Mouse (Mus musculus): ENCODE data around the gene Ncam1. TPM values are rescaled to one million over a fixed set of nuclear protein-coding genes. Genes with fewer than 3 reads are reported as not detected.

Gene Ncam1
- polyA plus RNA-seq, 1 experiment, result 1.1 TPM

DNA sequence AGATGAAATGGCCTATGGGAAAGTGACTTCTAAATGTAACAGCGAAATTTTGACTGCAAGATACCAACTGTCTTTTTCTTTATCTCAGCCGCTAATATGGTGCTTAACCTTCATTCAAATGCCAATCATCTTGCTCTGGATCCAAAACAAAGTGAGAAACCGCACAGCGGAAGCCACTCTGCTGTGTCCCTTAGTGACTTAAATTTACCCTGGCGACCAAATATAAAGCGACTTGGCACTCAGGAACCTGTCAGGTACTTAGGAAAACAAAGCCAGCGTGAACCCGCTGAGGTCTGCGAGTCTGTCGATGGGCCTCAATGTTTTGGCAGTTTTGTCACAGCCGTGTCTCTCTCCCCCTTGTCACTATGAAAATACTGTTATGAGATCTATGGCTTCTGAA lies 105.9 kb downstream of the Ncam1 start:
- Histone ChIP-seq H3K4me1 (replicated peaks; ENCODE audit: control insufficient read depth, insufficient read depth, low read length) (no peaks in the 10 kb centered on the region), H3K27me3 (ENCODE audit: control insufficient read depth, insufficient read depth, low read length) (no peaks in the 10 kb centered on the region), H3K36me3 (ENCODE audit: control insufficient read depth, insufficient read depth, low read length) (no peaks in the 10 kb centered on the region), H3K4me3 (ENCODE audit: control insufficient read depth, insufficient read depth, low read length) (no peak overlapping the region), H3K27ac (ENCODE audit: control insufficient read depth, insufficient read depth, low read length) (no peak overlapping the region)
- no peak for DNase-seq
- TF ChIP-seq CTCF (IDR thresholded peaks at IDR 0.05; ENCODE audit: borderline replicate concordance, control insufficient read depth, extremely low read depth, insufficient read depth, low read length, poor library complexity) (no peak), POLR2A (IDR thresholded peaks at IDR 0.05; ENCODE audit: control insufficient read depth, extremely low read depth, insufficient read depth, low read length, poor library complexity) (no peak)
- 93% methylated on average over 11 of the region's 11 CpGs for WGBS

GRCm38 (mm10) chr9:49691344-49691743 lies 107.4 kb downstream of the Ncam1 start:
- Histone ChIP-seq H3K4me1 (replicated peaks; ENCODE audit: control insufficient read depth, insufficient read depth, low read length) (no peaks in the 10 kb centered on the region), H3K27ac (ENCODE audit: control insufficient read depth, insufficient read depth, low read length) (no peak overlapping the region), H3K36me3 (ENCODE audit: control insufficient read depth, insufficient read depth, low read length) (no peaks in the 10 kb centered on the region), H3K27me3 (ENCODE audit: control insufficient read depth, insufficient read depth, low read length) (no peaks in the 10 kb centered on the region), H3K4me3 (ENCODE audit: control insufficient read depth, insufficient read depth, low read length) (no peak overlapping the region)
- 91% methylated on average over 2 of the region's 2 CpGs for WGBS
- no peak for DNase-seq
- TF ChIP-seq POLR2A (IDR thresholded peaks at IDR 0.05; ENCODE audit: control insufficient read depth, extremely low read depth, insufficient read depth, low read length, poor library complexity) (no peak), CTCF (IDR thresholded peaks at IDR 0.05; ENCODE audit: borderline replicate concordance, control insufficient read depth, extremely low read depth, insufficient read depth, low read length, poor library complexity) (no peak)

- H3K27me3 ChIP-seq (ENCODE audit: control insufficient read depth, insufficient read depth, low read length), result no peaks in the 10 kb centered on the region
- 86% methylated on average over 8 of the region's 8 CpGs for WGBS
- no peaks in the 10 kb centered on the region for H3K36me3 ChIP-seq (ENCODE audit: control insufficient read depth, insufficient read depth, low read length)
- no peaks in the 10 kb centered on the region for H3K4me1 ChIP-seq (replicated peaks; ENCODE audit: control insufficient read depth, insufficient read depth, low read length)
- TF ChIP-seq POLR2A (IDR thresholded peaks at IDR 0.05; ENCODE audit: control insufficient read depth, extremely low read depth, insufficient read depth, low read length, poor library complexity), result no peak
- TF ChIP-seq CTCF (IDR thresholded peaks at IDR 0.05; ENCODE audit: borderline replicate concordance, control insufficient read depth, extremely low read depth, insufficient read depth, low read length, poor library complexity), result no peak
- H3K4me3 ChIP-seq (ENCODE audit: control insufficient read depth, insufficient read depth, low read length), result no peak overlapping the region
- no peak overlapping the region for H3K27ac ChIP-seq (ENCODE audit: control insufficient read depth, insufficient read depth, low read length)
- no peak for DNase-seq
Measured at GRCm38 (mm10) chr9:49683566-49684273, 115.0 kb downstream of the Ncam1 start.

- DNase-seq, result no peak
- WGBS, result 94% methylated on average over 7 of the region's 7 CpGs
- Histone ChIP-seq H3K36me3 (ENCODE audit: control insufficient read depth, insufficient read depth, low read length) (no peaks in the 10 kb centered on the region), H3K27ac (ENCODE audit: control insufficient read depth, insufficient read depth, low read length) (no peak overlapping the region), H3K27me3 (ENCODE audit: control insufficient read depth, insufficient read depth, low read length) (no peaks in the 10 kb centered on the region), H3K4me3 (ENCODE audit: control insufficient read depth, insufficient read depth, low read length) (no peak overlapping the region), H3K4me1 (replicated peaks; ENCODE audit: control insufficient read depth, insufficient read depth, low read length) (no peaks in the 10 kb centered on the region)
- no peak for TF ChIP-seq CTCF (IDR thresholded peaks at IDR 0.05; ENCODE audit: borderline replicate concordance, control insufficient read depth, extremely low read depth, insufficient read depth, low read length, poor library complexity)
- TF ChIP-seq POLR2A (IDR thresholded peaks at IDR 0.05; ENCODE audit: control insufficient read depth, extremely low read depth, insufficient read depth, low read length, poor library complexity), result no peak
Measured at GRCm38 (mm10) chr9:49681848-49682469, 116.8 kb downstream of the Ncam1 start.

DNA sequence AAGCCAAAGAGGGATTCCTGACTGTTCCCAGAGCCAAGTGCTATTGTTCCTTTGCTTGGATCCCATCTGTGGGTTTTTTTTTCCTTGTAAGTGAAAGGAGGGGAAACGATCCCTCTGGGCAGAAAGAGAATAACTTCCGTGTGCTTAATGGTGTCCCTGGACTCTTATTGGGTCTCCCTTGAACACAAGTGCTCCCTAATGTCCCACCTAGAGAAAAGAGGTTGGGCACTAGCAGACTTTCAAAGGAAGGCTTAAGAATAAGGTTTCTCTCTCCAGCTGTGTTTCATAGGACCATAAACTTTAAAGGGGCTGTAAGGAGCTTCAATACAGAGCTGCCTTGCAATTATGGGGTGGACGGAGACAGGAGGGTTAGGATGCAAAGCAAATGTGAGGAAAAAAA lies 119.5 kb downstream of the Ncam1 start:
- Histone ChIP-seq H3K36me3 (ENCODE audit: control insufficient read depth, insufficient read depth, low read length) (no peaks in the 10 kb centered on the region), H3K4me1 (replicated peaks; ENCODE audit: control insufficient read depth, insufficient read depth, low read length) (no peaks in the 10 kb centered on the region), H3K27me3 (ENCODE audit: control insufficient read depth, insufficient read depth, low read length) (no peaks in the 10 kb centered on the region), H3K27ac (ENCODE audit: control insufficient read depth, insufficient read depth, low read length) (no peak overlapping the region), H3K4me3 (ENCODE audit: control insufficient read depth, insufficient read depth, low read length) (no peak overlapping the region)
- no peak for DNase-seq
- no peak for TF ChIP-seq CTCF (IDR thresholded peaks at IDR 0.05; ENCODE audit: borderline replicate concordance, control insufficient read depth, extremely low read depth, insufficient read depth, low read length, poor library complexity)
- no peak for TF ChIP-seq POLR2A (IDR thresholded peaks at IDR 0.05; ENCODE audit: control insufficient read depth, extremely low read depth, insufficient read depth, low read length, poor library complexity)
- WGBS, result 69% methylated on average over 3 of the region's 3 CpGs

- Histone ChIP-seq H3K4me1 (replicated peaks; ENCODE audit: control insufficient read depth, insufficient read depth, low read length) (no peaks in the 10 kb centered on the region), H3K4me3 (ENCODE audit: control insufficient read depth, insufficient read depth, low read length) (no peak overlapping the region), H3K27me3 (ENCODE audit: control insufficient read depth, insufficient read depth, low read length) (no peaks in the 10 kb centered on the region), H3K36me3 (ENCODE audit: control insufficient read depth, insufficient read depth, low read length) (no peaks in the 10 kb centered on the region), H3K27ac (ENCODE audit: control insufficient read depth, insufficient read depth, low read length) (no peak overlapping the region)
- 88% methylated on average over 9 of the region's 9 CpGs for WGBS
- TF ChIP-seq CTCF (IDR thresholded peaks at IDR 0.05; ENCODE audit: borderline replicate concordance, control insufficient read depth, extremely low read depth, insufficient read depth, low read length, poor library complexity), result no peak
- no peak for TF ChIP-seq POLR2A (IDR thresholded peaks at IDR 0.05; ENCODE audit: control insufficient read depth, extremely low read depth, insufficient read depth, low read length, poor library complexity)
- DNase-seq, result no peak
Measured at GRCm38 (mm10) chr9:49675696-49676465, 122.8 kb downstream of the Ncam1 start.

Measured in thymus, adult 2 months (tissue).